Mouse (Mus musculus): ENCODE results near the gene Tbc1d1. TPM values are rescaled to one million over a fixed set of nuclear protein-coding genes. Genes with fewer than 3 reads are reported as not detected.

Gene Tbc1d1
- polyA plus RNA-seq, 1 experiment from 2014 or later = 41.5 TPM

DNA sequence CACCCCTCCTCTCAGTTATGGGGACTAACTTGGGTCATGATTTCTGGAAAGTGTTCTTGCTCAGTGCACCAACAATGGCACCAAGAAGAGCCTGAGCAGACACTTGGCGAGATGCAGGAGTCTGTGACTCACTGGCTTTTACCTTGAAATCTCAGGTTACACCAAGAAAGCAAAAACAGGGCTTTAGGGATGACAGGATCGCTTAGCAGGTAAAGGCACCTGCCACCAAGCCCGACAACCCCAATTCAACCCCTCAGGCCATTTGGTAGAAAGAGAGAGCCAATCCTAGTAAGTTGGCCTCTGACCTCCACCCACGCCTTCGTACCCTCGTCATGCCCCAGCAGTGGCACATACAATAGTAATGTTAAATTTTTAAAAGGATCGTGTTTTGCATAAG is 62.5 kb downstream of the Tbc1d1 start:
- Histone ChIP-seq H3K9ac (ENCODE audit: low read length) (no peak overlapping the region), H3K4me2 (ENCODE audit: low read depth, low read length) (no peak overlapping the region), H3K27me3 (ENCODE audit: control insufficient read depth, insufficient read depth, low read depth, low read length) (no peaks in the 10 kb centered on the region), H3K4me3 (ENCODE audit: low read length) (no peak overlapping the region), H3K36me3 (ENCODE audit: control insufficient read depth, insufficient read depth, low read length) (no peaks in the 10 kb centered on the region), H3K4me1 (replicated peaks; ENCODE audit: control insufficient read depth, insufficient read depth, low read length) (no peaks in the 10 kb centered on the region; the same call in 1 of the 2 replicates), H3K27ac (ENCODE audit: low read length) (no peak overlapping the region), H3K9me3 (ENCODE audit: control insufficient read depth, low read length) (no peaks in the 10 kb centered on the region)
- WGBS = 78% methylated on average over 7 of the region's 7 CpGs
- no peak for ATAC-seq (ENCODE audit: low read depth)

DNA sequence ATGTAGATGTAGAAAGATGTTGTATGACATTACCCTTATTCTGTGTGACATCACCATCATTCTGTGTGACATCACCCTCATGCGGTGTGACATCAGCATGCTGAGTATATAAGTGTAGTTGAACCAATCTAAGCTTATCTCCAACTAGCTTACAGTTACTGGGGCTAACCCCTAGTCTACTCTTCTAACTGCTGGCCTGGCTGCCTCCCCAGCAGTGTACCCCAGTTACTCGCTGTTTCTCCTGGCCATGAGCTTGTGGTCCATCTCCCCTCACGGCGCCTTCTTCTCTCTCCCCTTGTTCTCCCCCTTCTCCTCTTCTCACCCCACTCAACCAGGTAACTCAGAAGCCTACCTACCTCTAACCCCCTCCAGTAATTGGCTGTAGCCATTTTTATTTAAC is 64.7 kb downstream of the Tbc1d1 start:
- H3K4me3 ChIP-seq (ENCODE audit: low read length) = no peak overlapping the region
- 93% methylated on average over 4 of the region's 4 CpGs for WGBS

DNA sequence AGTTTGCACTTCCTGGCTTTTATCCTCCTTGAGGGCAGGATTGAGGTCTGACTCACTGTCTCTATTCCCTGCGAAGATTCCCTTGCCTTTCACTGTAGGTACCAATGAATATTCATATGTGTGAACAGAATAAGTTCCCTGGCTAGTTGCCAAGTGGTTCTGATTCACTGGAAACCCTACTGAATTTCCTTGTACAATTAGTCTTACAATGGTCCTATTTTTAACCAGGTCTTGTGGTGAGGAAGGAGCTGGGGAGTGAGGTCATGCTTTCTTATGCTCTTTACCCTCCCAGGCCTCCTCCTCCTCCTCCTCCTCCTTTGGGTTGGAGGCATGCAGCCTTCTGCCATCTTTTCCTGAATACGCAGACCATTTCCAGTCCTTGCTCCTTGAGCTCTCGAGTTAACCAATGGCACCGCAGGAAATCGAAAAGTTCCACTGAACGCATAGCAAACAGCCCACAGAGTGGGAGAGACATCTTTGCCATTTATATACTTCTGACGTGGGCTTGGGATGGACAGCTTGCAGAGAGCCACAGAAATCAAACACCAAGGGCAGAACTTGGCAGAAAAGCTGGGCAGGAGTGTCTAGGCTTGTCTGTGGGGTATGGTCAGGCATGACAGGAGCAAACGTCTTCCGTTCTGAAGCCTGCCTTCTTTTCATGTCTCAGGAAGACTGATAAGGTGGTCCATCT is 68.8 kb downstream of the Tbc1d1 start:
- Histone ChIP-seq H3K36me3 (ENCODE audit: control insufficient read depth, insufficient read depth, low read length) (no peaks in the 10 kb centered on the region), H3K4me2 (ENCODE audit: low read depth, low read length) (no peak overlapping the region), H3K4me3 (ENCODE audit: low read length) (no peak overlapping the region), H3K27ac (ENCODE audit: low read length) (no peak overlapping the region), H3K27me3 (ENCODE audit: control insufficient read depth, insufficient read depth, low read depth, low read length) (no peaks in the 10 kb centered on the region), H3K9ac (ENCODE audit: low read length) (no peak overlapping the region), H3K4me1 (replicated peaks; ENCODE audit: control insufficient read depth, insufficient read depth, low read length) (peaks cover 5% of the 10 kb centered on the region; the same call in 1 of the 2 replicates), H3K9me3 (ENCODE audit: control insufficient read depth, low read length) (no peaks in the 10 kb centered on the region)
- WGBS = 68% methylated on average over 9 of the region's 9 CpGs
- peak; percentile 24; the same call in 1 of the 2 replicates for ATAC-seq (ENCODE audit: low read depth)

More for the DNA sequence above, 64.7 kb downstream of the Tbc1d1 start:
- Histone ChIP-seq H3K36me3 (ENCODE audit: control insufficient read depth, insufficient read depth, low read length) (no peaks in the 10 kb centered on the region), H3K27ac (ENCODE audit: low read length) (no peak overlapping the region), H3K9me3 (ENCODE audit: control insufficient read depth, low read length) (no peaks in the 10 kb centered on the region), H3K27me3 (ENCODE audit: control insufficient read depth, insufficient read depth, low read depth, low read length) (no peaks in the 10 kb centered on the region), H3K4me1 (replicated peaks; ENCODE audit: control insufficient read depth, insufficient read depth, low read length) (no peaks in the 10 kb centered on the region; the same call in 1 of the 2 replicates), H3K4me2 (ENCODE audit: low read depth, low read length) (no peak overlapping the region), H3K9ac (ENCODE audit: low read length) (no peak overlapping the region)
- no peak for ATAC-seq (ENCODE audit: low read depth)

DNA sequence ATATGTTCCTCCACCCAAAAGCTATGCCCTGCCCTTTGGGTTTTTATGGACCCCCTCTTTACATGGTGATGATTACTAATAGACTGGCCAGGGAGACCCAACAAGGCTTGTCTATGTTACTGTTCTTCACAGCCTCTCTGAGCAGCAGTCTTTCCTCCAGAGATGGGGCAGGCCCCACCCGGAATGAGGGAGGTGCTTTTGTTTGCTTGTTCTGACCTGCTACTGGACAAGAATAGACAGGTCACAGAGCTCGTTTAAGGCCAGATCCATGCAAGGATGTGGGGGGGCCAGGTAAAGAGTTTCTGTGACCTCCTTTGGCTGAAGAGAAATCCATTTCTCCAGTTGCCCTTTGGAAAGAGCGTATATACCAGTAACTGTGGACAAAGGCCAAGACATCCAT is 72.1 kb downstream of the Tbc1d1 start:
- no peak overlapping the region for H3K27ac ChIP-seq (ENCODE audit: low read length)
- H3K9me3 ChIP-seq (ENCODE audit: control insufficient read depth, low read length) = no peaks in the 10 kb centered on the region
- H3K4me1 ChIP-seq (replicated peaks; ENCODE audit: control insufficient read depth, insufficient read depth, low read length) = peaks cover 13% of the 10 kb centered on the region
- H3K36me3 ChIP-seq (ENCODE audit: control insufficient read depth, insufficient read depth, low read length) = no peaks in the 10 kb centered on the region
- no peak overlapping the region for H3K9ac ChIP-seq (ENCODE audit: low read length)
- H3K4me3 ChIP-seq (ENCODE audit: low read length) = no peak overlapping the region
- H3K4me2 ChIP-seq (ENCODE audit: low read depth, low read length) = no peak overlapping the region
- no peak for ATAC-seq (ENCODE audit: low read depth)
- 55% methylated on average over 3 of the region's 3 CpGs for WGBS
- H3K27me3 ChIP-seq (ENCODE audit: control insufficient read depth, insufficient read depth, low read depth, low read length) = no peaks in the 10 kb centered on the region

DNA sequence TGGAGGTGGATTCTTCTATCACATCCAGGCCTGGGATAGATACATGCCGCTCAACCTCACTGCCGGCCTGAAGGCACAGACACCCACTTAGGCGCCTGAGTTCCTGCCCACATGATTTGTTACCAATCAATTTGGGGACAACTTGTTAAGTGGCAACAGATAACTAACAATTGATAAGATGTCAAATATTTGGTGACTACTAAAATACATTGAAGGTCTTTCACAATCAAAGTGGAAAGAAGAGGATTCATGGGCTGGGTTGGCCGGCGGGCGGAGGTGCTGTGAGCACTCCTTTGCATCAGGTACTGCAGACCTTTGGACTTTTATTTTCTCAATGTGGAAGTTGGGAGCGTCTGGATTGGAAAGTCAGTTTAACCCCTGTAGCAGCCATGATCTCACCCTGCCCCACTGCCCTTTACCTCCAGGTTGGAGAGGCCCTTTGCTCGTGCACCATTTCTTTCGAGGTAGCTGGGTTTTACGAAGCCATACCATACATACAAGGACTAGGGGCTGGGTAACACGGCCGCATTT is 73.3 kb downstream of the Tbc1d1 start:
- Histone ChIP-seq H3K27me3 (ENCODE audit: control insufficient read depth, insufficient read depth, low read depth, low read length) (no peaks in the 10 kb centered on the region), H3K9ac (ENCODE audit: low read length) (peak overlapping the region; percentile 63), H3K36me3 (ENCODE audit: control insufficient read depth, insufficient read depth, low read length) (no peaks in the 10 kb centered on the region), H3K9me3 (ENCODE audit: control insufficient read depth, low read length) (no peaks in the 10 kb centered on the region), H3K4me3 (ENCODE audit: low read length) (peak overlapping the region; percentile 75), H3K4me1 (replicated peaks; ENCODE audit: control insufficient read depth, insufficient read depth, low read length) (peaks cover 16% of the 10 kb centered on the region), H3K27ac (ENCODE audit: low read length) (peak overlapping the region; percentile 50), H3K4me2 (ENCODE audit: low read depth, low read length) (peak overlapping the region; percentile 91)
- WGBS = 42% methylated on average over 12 of the region's 12 CpGs
- no peak for ATAC-seq (ENCODE audit: low read depth)

DNA sequence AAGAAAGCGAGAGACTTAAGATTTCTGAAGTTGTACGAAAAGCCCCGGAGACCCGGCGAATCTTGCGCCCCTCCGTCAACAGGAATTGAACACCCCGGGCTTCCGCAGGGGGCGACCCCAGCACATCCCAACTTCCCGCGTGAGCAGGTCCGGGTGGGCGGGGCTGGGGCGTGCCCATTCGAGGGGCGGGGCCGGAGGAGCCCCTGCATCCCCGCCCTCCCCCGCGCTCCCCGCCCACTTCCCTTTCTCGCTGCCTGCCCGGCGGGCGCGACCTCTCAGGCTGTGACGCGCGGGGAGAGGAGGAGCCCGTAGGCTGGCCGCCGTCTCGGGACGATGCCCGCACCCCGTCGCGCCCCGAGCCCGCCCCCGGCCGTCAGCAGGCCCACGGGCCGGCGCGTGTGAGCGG is 74.0 kb downstream of the Tbc1d1 start:
- Histone ChIP-seq H3K27ac (ENCODE audit: low read length) (peak overlapping the region; percentile 61), H3K36me3 (ENCODE audit: control insufficient read depth, insufficient read depth, low read length) (no peaks in the 10 kb centered on the region), H3K4me1 (replicated peaks; ENCODE audit: control insufficient read depth, insufficient read depth, low read length) (peaks cover 22% of the 10 kb centered on the region), H3K4me3 (ENCODE audit: low read length) (peak overlapping the region; percentile 75), H3K9me3 (ENCODE audit: control insufficient read depth, low read length) (no peaks in the 10 kb centered on the region), H3K27me3 (ENCODE audit: control insufficient read depth, insufficient read depth, low read depth, low read length) (no peaks in the 10 kb centered on the region), H3K9ac (ENCODE audit: low read length) (peak overlapping the region; percentile 80), H3K4me2 (ENCODE audit: low read depth, low read length) (peak overlapping the region; percentile 91)
- peak; percentile 98 for ATAC-seq (ENCODE audit: low read depth)
- whole genome bisulfite sequencing = 0% methylated on average over 25 of the region's 48 CpGs

DNA sequence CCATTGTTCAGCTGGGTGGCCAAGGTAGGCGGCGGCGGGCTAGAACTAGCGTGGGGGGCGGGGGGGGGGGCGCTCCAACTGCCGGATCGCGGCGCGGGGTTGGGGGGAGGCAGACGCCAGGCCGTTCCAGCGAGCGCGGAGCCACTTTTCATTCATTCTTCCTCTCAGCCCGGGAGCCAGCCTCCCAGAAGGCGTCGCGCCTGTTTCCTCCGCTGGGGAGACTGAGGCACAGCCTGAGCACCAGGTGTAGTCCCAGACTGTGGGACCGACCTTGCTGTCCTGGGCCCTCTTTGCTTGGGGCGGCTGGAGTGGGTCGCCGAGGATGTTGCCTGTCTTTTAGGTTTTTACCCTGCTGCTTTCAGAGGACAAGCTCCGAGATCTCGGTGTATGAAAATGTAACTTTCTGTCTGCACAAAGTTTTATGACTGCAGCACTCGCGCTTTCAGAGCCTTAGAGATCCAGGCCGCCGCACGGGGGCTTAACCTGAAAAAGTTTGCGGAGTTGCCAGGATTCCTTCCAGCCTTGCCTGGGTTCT is 74.5 kb downstream of the Tbc1d1 start:
- Histone ChIP-seq H3K9ac (ENCODE audit: low read length) (peak overlapping the region; percentile 80), H3K27me3 (ENCODE audit: control insufficient read depth, insufficient read depth, low read depth, low read length) (no peaks in the 10 kb centered on the region), H3K4me1 (replicated peaks; ENCODE audit: control insufficient read depth, insufficient read depth, low read length) (peaks cover 28% of the 10 kb centered on the region), H3K4me3 (ENCODE audit: low read length) (peak overlapping the region; percentile 75), H3K27ac (ENCODE audit: low read length) (peak overlapping the region; percentile 61), H3K36me3 (ENCODE audit: control insufficient read depth, insufficient read depth, low read length) (no peaks in the 10 kb centered on the region), H3K9me3 (ENCODE audit: control insufficient read depth, low read length) (no peaks in the 10 kb centered on the region), H3K4me2 (ENCODE audit: low read depth, low read length) (peak overlapping the region; percentile 91)
- ATAC-seq (ENCODE audit: low read depth) = peak; percentile 51
- WGBS = 0% methylated on average over 26 of the region's 33 CpGs

DNA sequence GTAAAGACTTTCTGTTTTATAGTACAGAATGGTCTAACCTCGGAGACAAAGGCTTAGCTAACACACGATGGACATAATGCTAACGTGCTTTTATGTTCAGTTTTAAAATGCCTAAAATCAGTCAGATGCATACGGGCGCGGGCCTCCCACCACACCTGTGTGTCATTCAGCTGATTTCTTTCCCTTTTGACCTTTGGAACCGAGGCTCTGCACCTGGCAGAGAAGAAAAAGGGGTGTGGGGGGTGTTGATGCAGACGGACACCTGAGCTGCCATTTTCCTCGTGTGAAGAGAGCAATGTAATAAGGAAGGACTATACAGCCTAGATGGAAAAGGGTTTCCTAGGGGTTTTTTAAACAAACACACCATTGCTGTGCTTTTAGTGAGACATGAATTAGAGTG is 76.8 kb downstream of the Tbc1d1 start:
- Histone ChIP-seq H3K27me3 (ENCODE audit: control insufficient read depth, insufficient read depth, low read depth, low read length) (no peaks in the 10 kb centered on the region), H3K4me3 (ENCODE audit: low read length) (no peak overlapping the region), H3K9me3 (ENCODE audit: control insufficient read depth, low read length) (no peaks in the 10 kb centered on the region), H3K4me2 (ENCODE audit: low read depth, low read length) (no peak overlapping the region), H3K27ac (ENCODE audit: low read length) (no peak overlapping the region), H3K9ac (ENCODE audit: low read length) (no peak overlapping the region), H3K36me3 (ENCODE audit: control insufficient read depth, insufficient read depth, low read length) (no peaks in the 10 kb centered on the region), H3K4me1 (replicated peaks; ENCODE audit: control insufficient read depth, insufficient read depth, low read length) (peaks cover 37% of the 10 kb centered on the region)
- 73% methylated on average over 9 of the region's 9 CpGs for WGBS
- ATAC-seq (ENCODE audit: low read depth) = no peak

DNA sequence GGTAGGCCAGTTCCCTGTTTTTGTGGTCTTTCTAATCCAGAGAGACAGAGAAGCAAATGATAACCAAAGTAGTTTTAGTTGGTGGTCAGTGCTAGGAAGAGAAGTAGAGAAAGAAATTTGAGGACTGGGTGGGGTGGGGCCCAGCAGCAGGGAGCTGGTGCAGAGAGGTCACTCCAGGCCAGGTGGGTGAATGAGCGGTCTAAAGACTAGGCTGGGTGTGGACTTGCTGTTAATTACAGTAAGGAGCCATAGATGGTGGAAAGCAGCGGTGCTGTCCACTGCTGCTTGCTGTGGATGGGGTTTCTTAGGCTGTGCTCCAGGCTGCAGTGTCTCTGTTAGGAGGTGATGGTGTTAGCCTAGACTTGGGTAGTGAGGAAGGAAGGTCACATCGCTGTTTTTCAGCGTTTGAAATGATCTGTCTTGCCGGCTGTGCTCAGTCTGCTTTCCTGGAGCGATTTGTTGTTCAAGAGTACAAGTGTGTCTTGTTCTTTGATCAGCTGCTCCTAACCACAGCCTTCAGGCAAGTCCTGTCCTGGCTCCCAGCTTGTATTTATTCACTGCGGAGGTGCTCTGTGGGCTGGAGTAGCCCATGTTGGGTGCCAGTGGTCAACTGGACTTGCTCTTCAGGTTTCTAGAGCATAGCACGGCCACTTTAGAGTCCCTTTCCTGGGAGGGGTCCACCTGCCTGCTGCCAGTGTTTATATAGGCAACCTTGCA is 78.3 kb downstream of the Tbc1d1 start:
- Histone ChIP-seq H3K27me3 (ENCODE audit: control insufficient read depth, insufficient read depth, low read depth, low read length) (no peaks in the 10 kb centered on the region), H3K9ac (ENCODE audit: low read length) (no peak overlapping the region), H3K4me1 (replicated peaks; ENCODE audit: control insufficient read depth, insufficient read depth, low read length) (peaks cover 38% of the 10 kb centered on the region), H3K9me3 (ENCODE audit: control insufficient read depth, low read length) (no peaks in the 10 kb centered on the region), H3K27ac (ENCODE audit: low read length) (peak overlapping the region; percentile 25; the same call in 1 of the 2 replicates), H3K4me3 (ENCODE audit: low read length) (no peak overlapping the region), H3K36me3 (ENCODE audit: control insufficient read depth, insufficient read depth, low read length) (no peaks in the 10 kb centered on the region), H3K4me2 (ENCODE audit: low read depth, low read length) (no peak overlapping the region)
- WGBS = 45% methylated on average over 8 of the region's 8 CpGs
- ATAC-seq (ENCODE audit: low read depth) = no peak

Data from lung, embryonic 16.5 days (tissue).